Mouse (Mus musculus) midbrain, embryonic 14.5 days (tissue): Measurements from ENCODE around the gene Notch1. TPM values are rescaled to one million over a fixed set of nuclear protein-coding genes. Genes with fewer than 3 reads are reported as not detected.

Source experiments
- ATAC-seq: fragments of 200-750 bp; cut with Nextera tagmentation; 2 replicates; pipeline ENCODE4 v1.8.0; 2017; ENCODE audit warnings: moderate number of reproducible peaks, moderate library complexity; ENCODE audit not compliant: low FRiP score, low TSS enrichment
- DNase-seq: peaks from one replicate; pipeline ENCODE4 v3.0.0-alpha.2; 2015
- H3K27ac ChIP-seq: fragments of 300-500 bp; sonication (generic); replicated peaks from 2 replicates; pipeline ENCODE4 v1.5.1; 2014; ENCODE audit warnings: mild to moderate bottlenecking, low read depth, low read length, moderate library complexity
- H3K27me3 ChIP-seq: fragments of 300-500 bp; sonication (generic); 2 replicates; pipeline ENCODE4 v1.6.1; 2014; ENCODE audit warnings: low read length, control low read depth, mixed read lengths; ENCODE audit not compliant: control insufficient read depth, insufficient read depth
- H3K36me3 ChIP-seq: fragments of 300-500 bp; sonication (generic); 2 replicates; pipeline ENCODE4 v1.6.1; 2014; ENCODE audit warnings: low read length, control low read depth; ENCODE audit not compliant: control insufficient read depth, insufficient read depth
- H3K4me1 ChIP-seq: fragments of 300-500 bp; sonication (generic); 2 replicates; pipeline ENCODE4 v1.6.1; 2014; ENCODE audit warnings: mild to moderate bottlenecking, antibody characterized with exemption, low read length, control low read depth; ENCODE audit not compliant: control insufficient read depth, insufficient read depth
- H3K4me2 ChIP-seq: fragments of 300-500 bp; sonication (generic); 2 replicates; pipeline ENCODE4 v1.6.1; 2014; ENCODE audit warnings: mild to moderate bottlenecking, low read length, moderate library complexity
- H3K4me3 ChIP-seq: fragments of 300-500 bp; sonication (generic); replicated peaks from 2 replicates; pipeline ENCODE4 v1.5.1; 2014; ENCODE audit warnings: low read depth, low read length
- H3K9ac ChIP-seq: fragments of 300-500 bp; sonication (generic); replicated peaks from 2 replicates; pipeline ENCODE4 v1.6.1; 2014; ENCODE audit warnings: mild to moderate bottlenecking, low read length, moderate library complexity
- H3K9me3 ChIP-seq: fragments of 300-500 bp; sonication (generic); 2 replicates; pipeline ENCODE4 v1.6.1; 2016; ENCODE audit warnings: low read length, control low read depth, mixed read lengths; ENCODE audit not compliant: control insufficient read depth
- WGBS: fragments of 180-500 bp; shearing (Covaris S2); extraction: QIAGEN DNeasy Blood & Tissue Kit; methylation state at CpG from one replicate; pipeline ENCODE4 v1.1.7; 2014; 5-methylcytosine and 5-hydroxymethylcytosine counted together
- polyA plus RNA-seq: library from polyadenylated mRNA; unstranded; fragments of >200 nt; fragmentation: Nextera tagmentation; extraction: Ambion mirVana; gene quantifications from 2 replicates; pipeline ENCODE4 v1.2.1, GENCODE M21; 2014

Notch1 gene
- polyA plus RNA-seq, 1 experiment from 2014 or later: 33.9 TPM

DNA sequence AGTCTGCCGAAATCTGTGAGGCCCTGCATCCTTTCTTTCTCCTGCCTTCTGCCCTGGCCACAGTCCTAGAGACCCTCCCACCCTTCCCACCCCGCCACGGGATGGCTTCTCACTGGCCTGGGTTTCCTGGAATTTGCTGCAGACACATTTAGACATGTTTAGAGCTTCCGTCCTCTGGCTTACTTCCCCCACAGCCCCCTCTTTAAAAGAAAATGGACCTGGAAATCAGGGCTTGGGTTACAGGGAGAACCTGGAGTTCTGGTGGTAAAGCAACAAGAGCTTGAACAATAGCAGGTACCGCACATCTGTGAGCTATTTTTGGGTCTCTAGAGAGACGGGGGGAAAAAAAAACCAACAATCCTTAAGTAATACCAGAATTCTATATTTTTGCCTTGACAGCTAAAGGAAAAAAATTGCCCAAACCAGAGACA, 8.5 kb downstream of the Notch1 start:
- H3K4me1 ChIP-seq: peaks cover 19% of the 10 kb centered on the region
- no peak overlapping the region for H3K4me2 ChIP-seq
- ATAC-seq (no peak), DNase-seq (no peak)
- no peak overlapping the region for H3K9ac ChIP-seq
- H3K4me3 ChIP-seq: no peak overlapping the region
- H3K27me3 ChIP-seq: peaks cover 7% of the 10 kb centered on the region; the same call in 1 of the 2 replicates
- 23% methylated on average over 6 of the region's 6 CpGs for WGBS
- peak overlapping the region; percentile 45; the same call in 1 of the 2 replicates for H3K27ac ChIP-seq
- H3K9me3 ChIP-seq: no peaks in the 10 kb centered on the region
- no peaks in the 10 kb centered on the region for H3K36me3 ChIP-seq

DNA sequence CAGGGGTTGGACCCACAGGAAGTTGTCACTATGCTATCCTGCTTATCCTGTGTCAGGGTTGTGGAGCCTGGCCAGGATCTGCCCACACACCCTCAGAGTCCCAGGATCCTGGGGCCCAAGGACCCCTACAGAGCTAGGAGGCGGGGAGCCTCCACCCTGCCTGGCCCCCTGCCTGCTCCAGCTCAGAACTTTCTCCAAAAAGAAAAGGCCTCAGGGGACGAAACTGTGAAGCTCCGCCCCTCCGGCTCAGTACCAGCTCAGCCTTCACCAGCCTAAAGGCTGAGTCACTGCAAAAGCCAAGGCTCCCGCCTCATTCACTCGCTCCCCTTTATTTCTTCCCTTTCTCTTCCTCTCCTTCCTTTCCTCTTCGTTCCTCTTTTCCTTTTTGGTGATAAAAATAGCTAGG, 9.0 kb downstream of the Notch1 start:
- H3K4me1 ChIP-seq: peaks cover 24% of the 10 kb centered on the region
- H3K4me3 ChIP-seq: no peak overlapping the region
- WGBS: 8% methylated on average over 7 of the region's 7 CpGs
- H3K36me3 ChIP-seq: no peaks in the 10 kb centered on the region
- no peak for ATAC-seq
- H3K4me2 ChIP-seq: no peak overlapping the region
- DNase-seq: peak; percentile 75
- H3K27me3 ChIP-seq: peaks cover 9% of the 10 kb centered on the region; the same call in 1 of the 2 replicates
- no peak overlapping the region for H3K9ac ChIP-seq
- H3K9me3 ChIP-seq: no peaks in the 10 kb centered on the region
- H3K27ac ChIP-seq: peak overlapping the region; percentile 45; the same call in 1 of the 2 replicates

DNA sequence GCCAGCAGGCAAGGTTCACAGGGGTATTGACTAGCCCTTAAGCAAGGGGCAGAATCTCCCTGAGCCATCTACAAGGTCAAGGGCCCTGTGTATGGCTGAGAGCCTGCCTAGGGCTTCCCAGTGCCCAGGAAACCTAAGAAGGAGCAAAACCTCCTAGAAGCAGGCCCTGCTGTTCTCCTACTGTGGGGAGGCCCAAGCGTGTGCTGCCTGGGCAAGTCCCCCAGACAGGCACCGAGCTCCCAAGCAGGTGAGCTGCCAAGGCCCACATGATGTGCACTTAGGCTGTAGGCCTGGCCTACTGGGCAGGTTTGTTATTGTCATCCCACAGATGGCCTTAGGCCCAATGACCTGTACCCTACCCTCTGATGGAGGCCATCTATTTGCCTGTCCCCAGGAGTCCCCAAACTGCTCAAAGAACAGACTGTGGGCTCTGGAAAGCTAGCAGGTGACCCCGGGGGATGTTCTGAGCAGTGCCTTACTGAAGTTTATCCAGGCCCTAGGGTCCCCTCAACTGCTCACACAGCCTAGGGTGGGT, 9.7 kb downstream of the Notch1 start:
- Histone ChIP-seq H3K36me3 (no peaks in the 10 kb centered on the region), H3K27ac (0 out of 2 replicates have a peak overlapping the region, but pooled peaks have one; percentile 45), H3K4me3 (no peak overlapping the region), H3K4me2 (no peak overlapping the region), H3K9ac (no peak overlapping the region), H3K9me3 (no peaks in the 10 kb centered on the region), H3K4me1 (peaks cover 30% of the 10 kb centered on the region), H3K27me3 (peaks cover 9% of the 10 kb centered on the region; the same call in 1 of the 2 replicates)
- DNase-seq (no peak), ATAC-seq (no peak)
- WGBS: 88% methylated on average over 3 of the region's 3 CpGs

DNA sequence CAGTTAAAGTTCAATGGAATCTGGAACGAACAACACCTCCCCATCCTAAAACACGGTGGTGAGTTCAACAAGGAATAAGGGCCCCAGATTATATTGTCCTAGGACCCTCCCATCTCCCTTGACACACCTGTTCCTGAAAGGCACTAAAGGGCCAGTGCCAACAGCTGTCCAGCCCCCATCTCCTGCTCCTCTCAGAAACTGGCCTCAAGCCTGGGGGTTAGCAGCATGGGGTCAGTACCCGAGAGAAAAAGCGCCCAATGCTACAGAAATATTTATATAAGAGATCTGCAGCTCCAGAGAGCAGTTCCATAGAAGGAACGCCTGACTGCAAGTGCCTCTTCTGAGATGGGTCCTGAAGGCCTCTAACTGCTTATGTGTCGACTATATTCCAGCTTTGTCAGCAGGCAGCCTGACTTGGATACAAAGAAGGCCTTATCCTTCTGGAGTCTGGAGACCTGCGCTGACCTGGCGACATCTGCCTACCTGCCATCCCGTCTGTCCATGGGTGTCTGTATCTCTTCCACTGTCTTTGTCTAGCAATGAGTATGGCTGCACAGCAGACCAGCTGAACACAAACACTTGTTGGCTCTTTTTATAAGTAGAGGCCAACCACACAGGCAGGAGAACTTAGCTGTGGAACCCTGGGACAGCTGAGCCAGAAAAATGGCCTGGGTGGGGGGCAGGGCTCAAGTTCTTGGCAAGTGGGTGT, 11.5 kb downstream of the Notch1 start:
- H3K9me3 ChIP-seq: no peaks in the 10 kb centered on the region
- H3K4me2 ChIP-seq: peak overlapping the region; percentile 88
- ATAC-seq (no peak), DNase-seq (no peak)
- peaks cover 48% of the 10 kb centered on the region for H3K4me1 ChIP-seq
- H3K36me3 ChIP-seq: no peaks in the 10 kb centered on the region
- no peak overlapping the region for H3K9ac ChIP-seq
- WGBS: 68% methylated on average over 9 of the region's 9 CpGs
- H3K27me3 ChIP-seq: peaks cover 9% of the 10 kb centered on the region; the same call in 1 of the 2 replicates
- H3K27ac ChIP-seq: no peak overlapping the region
- 0 out of 2 replicates have a peak overlapping the region, but pooled peaks have one; percentile 53 for H3K4me3 ChIP-seq

DNA sequence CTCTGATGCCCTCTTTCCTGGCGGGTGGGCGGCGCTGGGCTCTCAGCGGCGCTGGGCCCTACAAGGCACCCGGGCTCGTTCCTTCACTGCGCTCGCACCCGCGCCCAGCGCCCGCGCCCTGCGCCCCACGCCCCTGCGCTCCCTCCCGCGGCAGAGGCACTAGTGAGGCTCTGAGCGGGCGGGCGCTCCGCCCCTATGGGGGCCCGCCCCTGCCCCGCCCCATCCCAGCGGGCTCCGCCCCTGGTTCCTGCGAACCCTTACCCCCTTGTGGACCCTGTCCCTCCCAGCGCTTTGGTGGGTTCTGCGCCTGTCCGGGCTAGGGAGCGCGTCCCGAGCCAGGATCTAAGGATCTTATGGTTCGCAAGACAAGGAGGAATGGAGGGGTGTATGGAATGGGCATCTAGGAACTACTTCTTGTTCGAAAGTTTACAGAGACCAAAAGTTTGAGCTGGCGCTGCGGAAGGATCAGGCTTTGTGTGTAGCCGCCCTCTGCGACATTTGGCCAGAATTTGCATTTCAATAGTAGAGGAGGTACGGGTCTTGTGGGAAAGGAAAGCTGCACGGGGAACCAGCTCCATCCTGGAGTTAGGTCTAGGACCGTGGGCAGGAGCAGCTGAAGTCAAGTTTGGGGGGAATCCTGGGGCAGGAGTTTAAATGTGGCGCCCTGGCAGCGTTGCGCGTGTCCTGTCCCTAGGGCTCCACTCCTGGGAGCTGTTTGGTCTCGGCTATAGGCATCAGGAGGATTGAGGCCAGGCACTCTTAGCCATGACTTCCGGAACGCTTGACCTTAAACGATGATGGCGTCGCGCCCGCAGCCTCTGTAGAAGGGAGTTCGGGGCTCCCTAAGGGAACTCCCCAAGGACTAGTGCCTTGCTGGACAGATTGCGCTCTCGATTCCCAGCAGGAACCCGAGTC, 12.5 kb downstream of the Notch1 start:
- peak; percentile 84 for DNase-seq
- WGBS: 1% methylated on average over 59 of the region's 59 CpGs
- peaks cover 58% of the 10 kb centered on the region for H3K4me1 ChIP-seq

DNA sequence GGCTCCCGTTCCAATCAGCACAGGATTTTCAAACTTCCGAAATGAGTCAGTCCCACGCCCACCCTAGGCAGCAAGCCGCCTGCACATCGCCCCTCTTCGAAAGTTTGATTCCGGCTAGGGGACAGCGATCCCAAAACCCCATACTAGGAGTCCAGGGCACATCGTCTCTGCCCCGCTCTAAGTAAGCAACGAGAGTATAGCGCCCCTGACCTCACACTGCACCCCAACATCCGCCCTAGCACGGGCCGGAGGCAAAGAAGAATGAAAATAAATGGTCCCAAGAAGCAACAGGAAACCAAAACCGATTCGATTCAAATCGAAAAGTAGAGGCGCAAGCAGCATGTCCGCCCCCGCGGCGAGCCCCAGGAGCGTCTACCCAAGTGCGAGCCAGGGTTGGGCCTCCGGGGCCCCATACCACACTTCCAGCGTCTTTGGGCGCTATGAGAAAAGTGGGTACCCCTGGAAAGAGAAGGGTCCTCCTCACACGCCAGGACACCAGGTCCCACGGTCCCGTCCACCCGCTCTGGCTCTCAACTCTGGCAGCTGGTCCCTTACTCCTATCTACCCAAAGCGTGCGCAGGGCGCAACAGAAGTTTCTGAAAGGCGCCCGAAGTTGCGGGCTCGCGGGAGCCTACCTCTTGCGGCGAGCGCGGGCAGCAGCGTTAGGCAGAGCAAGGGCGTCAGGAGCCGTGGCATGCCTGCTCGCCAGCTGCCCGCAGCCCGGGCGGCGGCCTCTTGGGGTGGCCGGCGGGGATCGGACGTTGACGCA, 13.4 kb downstream of the Notch1 start:
- H3K4me2 ChIP-seq: peak overlapping the region; percentile 88
- peak overlapping the region; percentile 80 for H3K27ac ChIP-seq
- under 1% methylated on average over 56 of the region's 57 CpGs for WGBS
- peak overlapping the region; percentile 62 for H3K9ac ChIP-seq
- peaks cover 67% of the 10 kb centered on the region for H3K4me1 ChIP-seq
- H3K9me3 ChIP-seq: no peaks in the 10 kb centered on the region
- no peaks in the 10 kb centered on the region for H3K36me3 ChIP-seq
- peak overlapping the region; percentile 53 for H3K4me3 ChIP-seq
- peaks cover 9% of the 10 kb centered on the region; the same call in 1 of the 2 replicates for H3K27me3 ChIP-seq
- ATAC-seq (no peak), DNase-seq (no peak)

More for the DNA sequence above, 12.5 kb downstream of the Notch1 start:
- peaks cover 9% of the 10 kb centered on the region; the same call in 1 of the 2 replicates for H3K27me3 ChIP-seq
- H3K4me3 ChIP-seq: peak overlapping the region; percentile 53
- H3K4me2 ChIP-seq: peak overlapping the region; percentile 88
- ATAC-seq: peak; percentile 62
- peak overlapping the region; percentile 62 for H3K9ac ChIP-seq
- no peaks in the 10 kb centered on the region for H3K36me3 ChIP-seq
- peak overlapping the region; percentile 80 for H3K27ac ChIP-seq
- H3K9me3 ChIP-seq: no peaks in the 10 kb centered on the region

DNA sequence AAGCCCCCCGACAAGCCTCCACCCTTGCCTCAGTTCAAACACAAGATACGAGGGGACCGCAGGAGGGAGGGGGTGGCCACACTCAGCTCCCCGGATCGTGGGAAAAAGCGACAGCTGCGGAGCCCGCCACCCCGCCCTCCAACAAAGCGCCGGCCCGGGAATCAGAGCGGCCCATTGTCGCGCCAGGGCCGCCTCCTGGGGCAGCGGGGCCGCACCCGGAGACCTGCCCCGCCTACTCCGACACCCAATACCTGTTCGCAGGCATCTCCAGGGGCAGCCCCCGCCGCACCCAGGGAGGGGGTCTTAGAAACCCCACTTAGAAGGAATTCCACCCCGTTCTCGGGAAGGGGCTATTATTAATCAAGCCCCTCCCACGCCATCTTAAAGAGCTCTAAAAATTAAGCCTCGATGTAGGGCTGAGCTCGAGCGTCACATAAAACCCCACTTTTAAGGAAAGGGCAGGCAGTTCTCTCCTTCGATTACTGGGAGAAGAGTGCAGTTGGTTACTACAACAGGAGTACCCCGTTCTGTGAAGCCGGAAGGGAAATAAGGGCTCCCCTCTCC, 14.1 kb downstream of the Notch1 start:
- peak; percentile 84 for DNase-seq
- ATAC-seq: peak; percentile 49
- Histone ChIP-seq H3K9ac (peak overlapping the region; percentile 62), H3K4me2 (peak overlapping the region; percentile 88), H3K27me3 (peaks cover 9% of the 10 kb centered on the region; the same call in 1 of the 2 replicates), H3K4me1 (peaks cover 71% of the 10 kb centered on the region), H3K4me3 (peak overlapping the region; percentile 53), H3K27ac (peak overlapping the region; percentile 80), H3K36me3 (no peaks in the 10 kb centered on the region), H3K9me3 (no peaks in the 10 kb centered on the region)
- WGBS: under 1% methylated on average over 33 of the region's 33 CpGs
